Mouse (Mus musculus): ENCODE measurements around the gene Sat2. TPM values are rescaled to one million over a fixed set of nuclear protein-coding genes. Genes with fewer than 3 reads are reported as not detected.

Sat2 gene
- polyA plus RNA-seq, 1 experiment from 2014 or later, result 15.6 TPM

DNA sequence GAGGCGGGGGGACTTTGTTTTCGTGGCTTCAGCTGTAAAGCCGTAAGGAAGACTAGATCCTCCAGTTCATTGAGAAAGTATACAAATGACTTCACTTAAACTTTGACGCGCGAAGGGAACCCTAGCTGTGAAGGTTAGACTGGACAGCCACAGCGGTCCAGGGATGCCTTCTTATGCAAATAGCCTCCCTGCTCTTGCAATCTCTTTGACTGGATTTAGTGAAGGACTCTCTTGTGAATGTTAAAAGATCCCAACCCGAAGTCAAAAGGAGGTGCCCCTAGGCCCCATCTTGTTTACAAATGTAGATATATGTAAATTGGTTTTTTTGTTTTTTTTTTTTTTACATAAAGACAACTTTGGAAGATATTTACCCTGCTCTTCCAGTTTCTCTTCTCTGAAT, 40.0 kb upstream of the Sat2 start:
- Histone ChIP-seq H3K4me1 (ENCODE audit: control insufficient read depth, insufficient read depth, low read length) (peaks cover 21% of the 10 kb centered on the region), H3K27ac (replicated peaks; ENCODE audit: low read depth, low read length) (peak overlapping the region; percentile 97), H3K9me3 (ENCODE audit: control insufficient read depth, low read length) (no peaks in the 10 kb centered on the region), H3K9ac (ENCODE audit: low read depth, low read length) (peak overlapping the region; percentile 84), H3K4me3 (ENCODE audit: low read depth, low read length) (peak overlapping the region; percentile 73), H3K27me3 (replicated peaks; ENCODE audit: control insufficient read depth, insufficient read depth, low read length) (no peaks in the 10 kb centered on the region), H3K4me2 (ENCODE audit: low read depth, low read length) (peak overlapping the region; percentile 69), H3K36me3 (ENCODE audit: control insufficient read depth, insufficient read depth, low read length) (peaks cover 15% of the 10 kb centered on the region)
- DNase-seq (ENCODE audit: low spot score) (no peak), ATAC-seq (ENCODE audit: low read depth) (no peak)
- WGBS, result under 1% methylated on average over 8 of the region's 8 CpGs

DNA sequence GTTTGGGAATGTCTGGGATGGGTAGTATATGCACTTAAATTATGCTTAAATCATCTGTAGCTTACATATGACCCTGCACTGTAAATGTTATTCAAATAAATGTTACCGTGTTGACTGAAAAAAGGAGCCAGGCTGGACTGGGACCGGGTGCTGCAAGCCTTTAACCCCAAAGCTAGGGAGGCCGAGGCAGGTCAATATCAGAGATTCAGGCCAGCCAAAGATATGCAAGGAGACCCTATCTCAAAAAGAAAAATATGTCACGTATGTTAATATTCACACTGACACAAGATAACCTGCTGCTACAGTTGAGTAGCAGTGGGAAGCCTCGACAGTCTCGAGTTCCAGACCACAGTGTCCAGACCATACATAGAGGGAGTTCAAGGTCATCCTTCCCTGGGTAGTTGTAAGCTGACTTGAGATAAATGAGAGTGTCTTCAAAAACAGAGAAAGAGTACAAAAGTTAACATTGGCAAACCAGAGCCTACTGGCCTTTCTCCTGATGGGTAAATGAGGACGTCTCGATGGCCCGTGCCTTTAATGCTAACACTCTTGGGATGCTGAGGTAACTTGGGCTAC, 39.5 kb upstream of the Sat2 start:
- peak overlapping the region; percentile 97; the same call in 1 of the 2 replicates for H3K27ac ChIP-seq (replicated peaks; ENCODE audit: low read depth, low read length)
- peaks cover 15% of the 10 kb centered on the region for H3K36me3 ChIP-seq (ENCODE audit: control insufficient read depth, insufficient read depth, low read length)
- peak overlapping the region; percentile 73 for H3K4me3 ChIP-seq (ENCODE audit: low read depth, low read length)
- H3K4me1 ChIP-seq (ENCODE audit: control insufficient read depth, insufficient read depth, low read length), result peaks cover 16% of the 10 kb centered on the region
- no peak for DNase-seq (ENCODE audit: low spot score)
- H3K27me3 ChIP-seq (replicated peaks; ENCODE audit: control insufficient read depth, insufficient read depth, low read length), result no peaks in the 10 kb centered on the region
- H3K9ac ChIP-seq (ENCODE audit: low read depth, low read length), result peak overlapping the region; percentile 84
- ATAC-seq (ENCODE audit: low read depth), result no peak
- WGBS, result 62% methylated on average over 9 of the region's 9 CpGs
- peak overlapping the region; percentile 69 for H3K4me2 ChIP-seq (ENCODE audit: low read depth, low read length)
- no peaks in the 10 kb centered on the region for H3K9me3 ChIP-seq (ENCODE audit: control insufficient read depth, low read length)

DNA sequence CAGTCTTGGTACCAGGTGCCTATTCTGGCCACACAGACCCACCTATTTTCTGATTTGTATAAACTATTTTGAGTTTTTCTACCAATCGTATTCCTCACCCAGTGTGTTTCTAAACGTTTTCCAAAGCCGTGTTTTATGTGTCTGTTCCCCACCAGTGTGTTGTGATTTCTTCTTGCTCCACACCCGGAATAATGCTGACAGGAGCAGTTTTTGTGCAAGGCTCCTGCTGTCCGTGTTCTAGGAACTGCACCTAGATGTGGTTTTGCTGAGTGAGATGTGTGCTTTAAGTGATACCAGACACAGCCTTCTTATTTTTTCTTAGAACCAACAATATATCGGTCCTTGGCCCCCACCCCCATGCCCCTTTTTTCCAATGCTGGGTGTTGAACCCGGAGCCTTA, 37.8 kb upstream of the Sat2 start:
- H3K9me3 ChIP-seq (ENCODE audit: control insufficient read depth, low read length), result no peaks in the 10 kb centered on the region
- no peak for DNase-seq (ENCODE audit: low spot score)
- WGBS, result 81% methylated on average over 7 of the region's 7 CpGs
- no peak overlapping the region for H3K27ac ChIP-seq (replicated peaks; ENCODE audit: low read depth, low read length)
- no peak for ATAC-seq (ENCODE audit: low read depth)
- H3K4me2 ChIP-seq (ENCODE audit: low read depth, low read length), result no peak overlapping the region
- no peaks in the 10 kb centered on the region for H3K27me3 ChIP-seq (replicated peaks; ENCODE audit: control insufficient read depth, insufficient read depth, low read length)
- peaks cover 4% of the 10 kb centered on the region; the same call in 1 of the 2 replicates for H3K4me1 ChIP-seq (ENCODE audit: control insufficient read depth, insufficient read depth, low read length)
- H3K4me3 ChIP-seq (ENCODE audit: low read depth, low read length), result no peak overlapping the region
- H3K9ac ChIP-seq (ENCODE audit: low read depth, low read length), result no peak overlapping the region
- peaks cover 31% of the 10 kb centered on the region for H3K36me3 ChIP-seq (ENCODE audit: control insufficient read depth, insufficient read depth, low read length)

DNA sequence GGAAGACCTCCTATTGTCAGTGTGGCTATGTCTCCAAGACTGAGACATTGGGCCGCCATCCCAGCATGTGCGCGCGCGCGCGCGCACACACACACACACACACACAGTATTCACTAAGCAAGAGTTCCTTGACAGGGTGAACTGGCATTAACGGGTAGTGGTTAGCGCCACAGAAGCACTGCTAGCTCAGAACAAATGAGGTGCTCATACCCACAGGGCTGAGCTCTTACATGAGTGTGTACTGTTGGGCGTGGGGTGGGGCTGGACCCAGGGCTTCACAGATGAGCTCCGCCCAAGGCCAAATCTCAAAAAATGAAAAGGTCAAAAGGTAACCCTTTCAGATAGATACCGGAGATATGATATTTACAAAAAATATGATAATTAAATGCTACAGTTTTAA, 36.9 kb upstream of the Sat2 start:
- peaks cover 40% of the 10 kb centered on the region for H3K36me3 ChIP-seq (ENCODE audit: control insufficient read depth, insufficient read depth, low read length)
- no peak overlapping the region for H3K9ac ChIP-seq (ENCODE audit: low read depth, low read length)
- H3K9me3 ChIP-seq (ENCODE audit: control insufficient read depth, low read length), result no peaks in the 10 kb centered on the region
- H3K27me3 ChIP-seq (replicated peaks; ENCODE audit: control insufficient read depth, insufficient read depth, low read length), result no peaks in the 10 kb centered on the region
- ATAC-seq (ENCODE audit: low read depth), result no peak
- no peak for DNase-seq (ENCODE audit: low spot score)
- 95% methylated on average over 13 of the region's 13 CpGs for WGBS
- no peak overlapping the region for H3K4me2 ChIP-seq (ENCODE audit: low read depth, low read length)
- H3K4me3 ChIP-seq (ENCODE audit: low read depth, low read length), result no peak overlapping the region
- H3K4me1 ChIP-seq (ENCODE audit: control insufficient read depth, insufficient read depth, low read length), result peaks cover 4% of the 10 kb centered on the region; the same call in 1 of the 2 replicates
- no peak overlapping the region for H3K27ac ChIP-seq (replicated peaks; ENCODE audit: low read depth, low read length)

DNA sequence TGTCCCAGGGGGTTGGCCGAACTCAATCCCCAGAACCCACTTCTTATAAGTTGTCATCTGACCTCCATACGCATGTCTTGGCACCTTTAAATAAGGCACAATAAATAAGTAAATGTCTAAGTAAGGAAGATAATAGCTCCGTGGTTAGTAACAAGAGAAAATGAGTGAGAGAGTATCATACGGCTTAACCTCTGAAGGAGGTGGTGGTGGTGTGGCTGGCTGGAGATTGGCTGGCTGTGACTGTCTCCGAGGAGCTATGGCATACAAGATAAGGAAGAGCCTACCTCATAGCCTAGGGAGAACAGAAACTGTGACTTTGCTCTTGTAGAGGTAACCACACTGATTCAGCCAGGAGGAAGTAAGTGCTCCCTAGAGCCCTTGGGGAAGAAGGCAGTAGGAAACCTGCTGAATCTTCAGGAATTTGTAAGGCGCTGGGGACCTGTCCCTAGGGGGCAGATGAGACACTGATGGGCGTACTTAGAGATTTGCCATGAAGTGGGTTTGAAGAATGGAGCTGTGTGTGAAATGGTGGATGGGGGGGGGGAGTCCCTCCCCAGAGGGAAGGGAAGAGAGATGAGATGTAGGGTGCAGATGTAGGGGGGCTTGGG, 36.0 kb upstream of the Sat2 start:
- no peak for DNase-seq (ENCODE audit: low spot score)

DNA sequence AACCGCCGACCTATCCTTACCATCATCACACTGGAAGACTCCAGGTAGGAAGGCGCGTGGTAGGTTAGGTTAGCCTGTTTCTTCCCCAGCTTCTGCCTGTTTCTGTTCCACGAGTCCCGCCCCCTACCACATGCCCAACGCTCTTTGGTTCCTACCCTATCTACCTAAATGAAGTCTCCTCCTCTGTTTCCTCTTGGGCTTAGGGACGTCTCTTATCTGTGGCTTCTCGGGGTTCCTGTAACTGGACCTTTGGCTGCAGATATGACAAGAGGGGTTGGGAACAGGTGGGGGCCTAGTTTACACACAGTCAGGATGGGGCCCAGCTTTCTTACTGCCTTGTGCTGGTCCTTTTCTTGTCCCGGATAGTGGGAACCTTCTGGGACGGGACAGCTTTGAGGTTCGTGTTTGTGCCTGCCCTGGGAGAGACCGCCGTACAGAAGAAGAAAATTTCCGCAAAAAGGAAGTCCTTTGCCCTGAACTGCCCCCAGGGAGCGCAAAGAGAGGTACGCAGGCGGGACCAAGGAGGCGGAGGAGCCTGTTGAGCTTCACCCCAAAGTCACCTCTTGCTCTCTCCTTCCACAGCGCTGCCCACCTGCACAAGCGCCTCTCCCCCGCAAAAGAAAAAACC, 32.5 kb upstream of the Sat2 start:
- Histone ChIP-seq H3K4me3 (ENCODE audit: low read depth, low read length) (no peak overlapping the region), H3K9me3 (ENCODE audit: control insufficient read depth, low read length) (no peaks in the 10 kb centered on the region), H3K36me3 (ENCODE audit: control insufficient read depth, insufficient read depth, low read length) (peaks cover 74% of the 10 kb centered on the region), H3K27me3 (replicated peaks; ENCODE audit: control insufficient read depth, insufficient read depth, low read length) (no peaks in the 10 kb centered on the region), H3K4me2 (ENCODE audit: low read depth, low read length) (no peak overlapping the region), H3K27ac (replicated peaks; ENCODE audit: low read depth, low read length) (no peak overlapping the region), H3K4me1 (ENCODE audit: control insufficient read depth, insufficient read depth, low read length) (no peaks in the 10 kb centered on the region), H3K9ac (ENCODE audit: low read depth, low read length) (no peak overlapping the region)
- ATAC-seq (ENCODE audit: low read depth), result no peak
- WGBS, result 91% methylated on average over 22 of the region's 22 CpGs
- no peak for DNase-seq (ENCODE audit: low spot score)

More for the DNA sequence above, 36.0 kb upstream of the Sat2 start:
- Histone ChIP-seq H3K4me2 (ENCODE audit: low read depth, low read length) (no peak overlapping the region), H3K27ac (replicated peaks; ENCODE audit: low read depth, low read length) (no peak overlapping the region), H3K9ac (ENCODE audit: low read depth, low read length) (no peak overlapping the region), H3K9me3 (ENCODE audit: control insufficient read depth, low read length) (no peaks in the 10 kb centered on the region), H3K27me3 (replicated peaks; ENCODE audit: control insufficient read depth, insufficient read depth, low read length) (no peaks in the 10 kb centered on the region), H3K36me3 (ENCODE audit: control insufficient read depth, insufficient read depth, low read length) (peaks cover 49% of the 10 kb centered on the region), H3K4me3 (ENCODE audit: low read depth, low read length) (no peak overlapping the region), H3K4me1 (ENCODE audit: control insufficient read depth, insufficient read depth, low read length) (peaks cover 4% of the 10 kb centered on the region; the same call in 1 of the 2 replicates)
- 81% methylated on average over 7 of the region's 7 CpGs for WGBS
- ATAC-seq (ENCODE audit: low read depth), result no peak

DNA sequence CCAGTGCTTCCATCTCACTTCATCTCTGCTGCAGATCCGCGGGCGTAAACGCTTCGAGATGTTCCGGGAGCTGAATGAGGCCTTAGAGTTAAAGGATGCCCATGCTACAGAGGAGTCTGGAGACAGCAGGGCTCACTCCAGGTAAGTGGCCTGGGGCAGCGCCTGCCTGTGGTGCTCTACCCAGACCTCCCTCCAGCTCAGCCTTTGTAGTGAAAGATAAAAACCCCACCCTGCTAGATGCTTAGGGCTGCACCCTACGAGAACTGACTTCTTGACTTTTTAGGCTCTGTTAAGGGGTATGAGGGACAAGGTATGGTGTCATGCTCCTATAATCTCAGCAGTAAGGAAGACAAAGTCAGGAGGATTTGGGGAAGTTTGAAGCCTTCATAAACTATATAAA, 31.2 kb upstream of the Sat2 start:
- 93% methylated on average over 8 of the region's 8 CpGs for WGBS
- Histone ChIP-seq H3K27ac (replicated peaks; ENCODE audit: low read depth, low read length) (no peak overlapping the region), H3K4me1 (ENCODE audit: control insufficient read depth, insufficient read depth, low read length) (no peaks in the 10 kb centered on the region), H3K9me3 (ENCODE audit: control insufficient read depth, low read length) (no peaks in the 10 kb centered on the region), H3K27me3 (replicated peaks; ENCODE audit: control insufficient read depth, insufficient read depth, low read length) (no peaks in the 10 kb centered on the region), H3K4me2 (ENCODE audit: low read depth, low read length) (no peak overlapping the region), H3K36me3 (ENCODE audit: control insufficient read depth, insufficient read depth, low read length) (peaks cover 81% of the 10 kb centered on the region), H3K4me3 (ENCODE audit: low read depth, low read length) (no peak overlapping the region), H3K9ac (ENCODE audit: low read depth, low read length) (no peak overlapping the region)
- no peak for DNase-seq (ENCODE audit: low spot score)
- ATAC-seq (ENCODE audit: low read depth), result no peak

DNA sequence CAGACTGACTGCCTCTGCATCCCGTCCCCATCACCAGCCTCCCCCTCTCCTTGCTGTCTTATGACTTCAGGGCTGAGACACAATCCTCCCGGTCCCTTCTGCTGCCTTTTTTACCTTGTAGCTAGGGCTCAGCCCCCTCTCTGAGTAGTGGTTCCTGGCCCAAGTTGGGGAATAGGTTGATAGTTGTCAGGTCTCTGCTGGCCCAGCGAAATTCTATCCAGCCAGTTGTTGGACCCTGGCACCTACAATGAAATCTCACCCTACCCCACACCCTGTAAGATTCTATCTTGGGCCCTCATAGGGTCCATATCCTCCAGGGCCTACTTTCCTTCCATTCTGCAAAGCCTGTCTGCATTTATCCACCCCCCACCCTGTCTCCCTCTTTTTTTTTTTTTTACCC, 30.4 kb upstream of the Sat2 start:
- DNase-seq (ENCODE audit: low spot score) (no peak), ATAC-seq (ENCODE audit: low read depth) (no peak)
- no peak overlapping the region for H3K27ac ChIP-seq (replicated peaks; ENCODE audit: low read depth, low read length)
- H3K27me3 ChIP-seq (replicated peaks; ENCODE audit: control insufficient read depth, insufficient read depth, low read length), result no peaks in the 10 kb centered on the region
- H3K36me3 ChIP-seq (ENCODE audit: control insufficient read depth, insufficient read depth, low read length), result peaks cover 82% of the 10 kb centered on the region
- no peaks in the 10 kb centered on the region for H3K9me3 ChIP-seq (ENCODE audit: control insufficient read depth, low read length)
- no peak overlapping the region for H3K9ac ChIP-seq (ENCODE audit: low read depth, low read length)
- H3K4me3 ChIP-seq (ENCODE audit: low read depth, low read length), result no peak overlapping the region
- no peak overlapping the region for H3K4me2 ChIP-seq (ENCODE audit: low read depth, low read length)
- H3K4me1 ChIP-seq (ENCODE audit: control insufficient read depth, insufficient read depth, low read length), result no peaks in the 10 kb centered on the region
- WGBS, result 91% methylated on average over 3 of the region's 3 CpGs

Data from embryonic facial prominence, embryonic 14.5 days (tissue).